Mouse (Mus musculus) spleen, embryonic (tissue): ENCODE measurements around the gene Txnip.
"Not testable (repeated sequence)": the region's sequence is repeated elsewhere in the genome, so short reads cannot be mapped to it uniquely, and the experiment has no call there.

Source experiments
- CTCF ChIA-PET: fragments of 350-600 bp; sonication (Branson Sonifier 250); formaldehyde crosslinking; loops from one replicate; lab custom pipeline; 2022; lab: Charles Lee

Txnip gene

DNA sequence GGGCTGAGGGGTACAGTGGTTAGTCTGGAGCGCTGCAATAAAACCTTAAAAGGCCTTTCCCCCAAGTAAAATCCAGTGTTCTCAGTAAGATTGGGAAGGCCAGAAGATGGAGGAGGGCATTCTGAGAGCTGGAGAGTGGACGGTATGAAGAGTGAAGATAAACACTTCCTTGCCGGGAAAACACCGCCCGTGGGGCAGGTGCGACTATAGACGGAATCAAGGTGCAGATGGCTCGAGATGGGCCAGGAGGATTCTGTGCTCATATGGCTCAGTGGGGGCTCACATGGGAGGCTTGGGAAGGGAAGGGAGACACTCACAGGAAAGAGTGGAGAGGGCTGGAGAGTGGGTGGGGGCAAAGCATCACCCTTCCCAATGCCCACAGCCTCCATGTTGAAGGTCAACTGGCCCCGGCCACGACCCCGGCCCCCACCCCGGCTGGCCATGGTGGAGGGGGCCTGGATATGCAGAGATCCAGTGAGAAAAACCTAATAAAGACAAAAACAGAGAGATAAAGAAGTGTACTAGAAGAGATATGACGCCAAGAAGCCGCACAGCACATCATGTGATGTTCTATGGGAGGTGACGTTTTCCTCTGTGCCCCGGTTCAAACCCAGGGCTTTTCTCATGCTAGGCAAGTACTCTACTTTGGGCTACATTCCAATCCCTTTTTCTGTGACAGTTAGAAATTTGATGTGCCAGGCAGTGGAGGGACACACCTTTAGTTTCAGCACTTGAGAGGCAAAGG, 24.2 kb downstream of the Txnip start:
- CTCF ChIA-PET = interaction anchor here (2.2 kb wide), 1 partner anchor 30 kb away, joined by 18 read pairs; no protein-coding TSS in a partner anchor

DNA sequence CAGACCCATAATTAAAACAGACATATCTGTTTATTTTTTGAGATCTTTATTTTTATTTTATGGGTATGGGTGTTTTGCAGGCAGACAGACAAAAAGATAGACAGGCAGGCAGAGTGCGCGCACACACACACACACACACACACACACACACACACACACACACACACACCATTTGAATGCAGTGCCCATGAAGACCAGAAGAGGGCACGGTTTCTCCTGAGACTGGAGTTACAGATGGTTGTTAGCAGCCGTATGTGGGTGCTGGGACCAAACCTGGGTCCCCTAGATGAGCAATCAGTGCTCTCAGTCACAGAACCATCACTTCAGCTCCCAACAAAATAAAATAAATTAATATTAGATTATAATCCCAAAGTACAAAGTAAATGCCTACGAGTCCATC, 25.6 kb downstream of the Txnip start:
- CTCF ChIA-PET = no interaction called here

DNA sequence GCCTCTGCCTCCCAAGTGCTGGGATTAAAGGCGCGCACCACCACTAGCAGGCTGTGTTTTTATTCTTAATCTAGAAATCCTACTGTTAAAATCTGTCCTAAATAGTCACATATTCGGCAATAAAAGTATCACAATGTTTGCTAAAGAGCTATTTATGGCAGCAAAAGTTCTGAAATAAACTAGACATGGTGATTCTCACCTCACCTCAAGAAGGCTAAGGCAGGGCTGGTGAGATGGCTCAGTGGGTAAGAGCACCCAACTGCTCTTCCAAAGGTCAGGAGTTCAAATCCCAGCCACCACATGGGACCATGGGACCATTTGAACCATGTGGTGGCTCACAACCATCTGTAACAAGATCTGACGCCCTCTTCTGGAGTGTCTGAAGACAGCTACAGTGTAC, 32.9 kb downstream of the Txnip start:
- CTCF ChIA-PET = no interaction called here

DNA sequence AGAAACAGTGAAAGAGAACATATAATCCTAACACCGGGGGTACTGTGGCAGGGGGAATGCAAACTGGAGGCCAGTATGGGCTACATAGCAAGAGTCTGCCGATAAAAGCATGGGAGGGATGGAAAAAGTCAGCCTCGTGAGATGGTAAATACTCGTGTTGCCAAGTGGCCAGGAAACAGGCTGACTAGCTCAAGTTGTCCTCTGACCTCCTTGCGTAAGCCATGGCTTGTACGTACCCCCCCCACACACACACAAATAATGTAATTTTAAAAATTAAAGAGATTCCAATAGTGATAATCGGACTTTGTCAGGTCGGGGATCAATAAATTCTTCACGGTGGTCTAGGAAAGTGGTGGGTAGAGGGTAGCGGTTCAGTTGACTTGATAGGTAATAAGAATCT, 35.6 kb downstream of the Txnip start:
- CTCF ChIA-PET = interaction anchor here (0.6 kb wide), 1 partner anchor 427 kb away, joined by 3 read pairs; no protein-coding TSS in a partner anchor

DNA sequence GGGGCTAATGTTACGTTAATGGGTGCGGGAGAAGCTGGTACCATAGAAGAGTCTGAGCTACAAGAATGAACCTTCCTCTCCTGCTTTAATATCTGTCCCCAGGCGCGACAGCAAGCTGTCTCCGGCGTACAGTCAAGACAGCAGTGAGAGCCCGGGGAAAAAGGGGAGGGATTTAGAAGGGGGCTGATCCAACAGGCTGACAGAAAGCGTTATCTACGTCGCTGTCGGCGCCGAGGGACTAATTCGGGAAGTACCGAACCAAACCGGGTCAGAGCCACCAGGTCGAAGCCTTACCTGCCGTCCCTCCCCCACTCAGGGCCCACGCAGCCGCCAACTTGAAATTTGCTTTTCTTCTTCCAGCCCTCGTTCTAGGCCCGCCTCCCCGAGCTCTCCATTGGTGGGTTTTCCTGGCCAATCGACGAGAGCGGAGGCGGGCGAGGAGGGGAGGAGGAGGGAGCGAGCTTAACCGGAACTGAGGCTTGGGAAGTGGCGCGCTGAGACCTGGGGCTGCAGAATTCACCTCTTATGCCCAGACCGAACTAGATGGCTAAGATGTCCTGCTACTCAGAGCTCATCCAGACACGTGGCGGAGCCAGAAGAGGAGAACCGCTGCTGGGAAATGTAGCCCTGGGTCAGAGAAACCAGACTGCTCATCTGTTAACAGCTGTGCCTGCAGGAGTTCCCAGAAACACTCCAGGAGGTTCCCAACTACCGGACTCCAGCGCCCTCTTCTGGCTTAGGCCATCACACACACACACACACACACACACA, 36.2 kb downstream of the Txnip start, which contains the start of gene Polr3gl:
Polr3gl (minus strand) TSS at position 392 of the 771 bp plus-strand sequence.
- CTCF ChIA-PET = interaction anchor here (0.6 to 0.8 kb wide), 3 partner anchors 22 to 738 kb away, joined by 3 to 11 read pairs (median 7); partner anchors contain the start of gene Prpf3

DNA sequence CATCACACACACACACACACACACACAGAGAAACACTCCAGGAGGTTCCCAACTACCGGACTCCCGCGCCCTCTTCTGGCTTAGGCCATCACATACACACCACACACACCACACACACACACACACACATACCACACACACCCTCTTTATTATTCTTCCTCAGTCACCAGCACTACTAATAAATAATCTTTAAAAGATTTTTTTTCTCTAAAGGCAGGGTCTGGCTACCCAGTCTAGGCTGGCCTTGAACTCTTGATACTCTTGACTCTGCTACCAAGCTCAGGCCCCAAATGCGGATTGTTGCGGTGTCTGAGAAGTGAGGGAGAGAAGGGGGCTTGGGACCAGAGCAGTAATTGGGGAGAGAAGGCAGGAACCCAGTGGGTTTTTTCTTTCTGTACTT, 37.1 kb downstream of the Txnip start:
- CTCF ChIA-PET = no interaction called here

DNA sequence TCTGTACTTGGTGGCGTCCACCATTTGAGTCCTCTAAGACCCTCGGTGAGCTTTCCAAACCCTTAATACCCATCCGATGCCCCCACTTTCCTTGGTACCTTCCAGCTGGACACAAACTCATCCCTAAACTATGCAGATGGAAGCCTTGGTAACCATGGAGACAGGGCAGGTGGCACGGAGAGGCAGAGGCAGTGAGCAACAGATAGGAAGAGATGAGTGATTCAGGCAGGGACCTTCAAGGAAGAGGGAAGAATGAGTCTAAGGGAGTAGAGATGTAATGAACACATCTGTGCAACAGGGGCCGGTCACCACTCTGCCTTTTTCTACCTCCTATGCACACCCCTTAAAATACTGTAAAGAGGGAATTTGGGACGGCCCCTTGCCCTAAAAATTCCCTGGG, 37.9 kb downstream of the Txnip start:
- CTCF ChIA-PET = interaction anchor here (0.6 kb wide), 1 partner anchor 95 kb away, joined by 10 read pairs; no protein-coding TSS in a partner anchor

DNA sequence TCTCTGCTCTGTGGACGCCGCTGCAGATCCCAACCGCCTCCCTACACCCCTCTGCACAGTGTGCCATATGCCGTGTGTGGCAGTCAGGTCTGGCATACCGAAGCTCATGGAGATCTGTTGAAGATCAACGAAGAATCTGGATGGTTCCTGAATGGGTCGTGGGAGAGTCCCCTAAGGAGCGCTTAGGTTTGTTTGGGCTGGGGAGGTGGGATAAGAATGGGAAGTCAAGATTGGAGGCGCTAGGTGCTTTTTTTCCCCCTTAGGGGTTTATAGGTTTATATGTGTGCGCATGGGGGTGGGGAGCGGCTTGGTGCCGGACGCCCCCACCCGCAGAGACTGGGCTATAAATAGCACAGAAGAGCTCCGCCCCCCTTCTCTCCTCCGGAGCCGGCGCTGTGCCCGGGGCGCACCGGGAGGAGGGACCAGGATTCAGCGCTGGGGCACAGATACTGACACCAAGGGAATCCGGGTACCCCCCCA, 38.5 kb downstream of the Txnip start, which contains the start of gene Ankrd34a:
Ankrd34a (plus strand) TSS at position 409 of the 480 bp plus-strand sequence.
- CTCF ChIA-PET = interaction anchor here (0.5 to 1.1 kb wide), 2 partner anchors 42 to 130 kb away, joined by 3 to 4 read pairs; no protein-coding TSS in a partner anchor

DNA sequence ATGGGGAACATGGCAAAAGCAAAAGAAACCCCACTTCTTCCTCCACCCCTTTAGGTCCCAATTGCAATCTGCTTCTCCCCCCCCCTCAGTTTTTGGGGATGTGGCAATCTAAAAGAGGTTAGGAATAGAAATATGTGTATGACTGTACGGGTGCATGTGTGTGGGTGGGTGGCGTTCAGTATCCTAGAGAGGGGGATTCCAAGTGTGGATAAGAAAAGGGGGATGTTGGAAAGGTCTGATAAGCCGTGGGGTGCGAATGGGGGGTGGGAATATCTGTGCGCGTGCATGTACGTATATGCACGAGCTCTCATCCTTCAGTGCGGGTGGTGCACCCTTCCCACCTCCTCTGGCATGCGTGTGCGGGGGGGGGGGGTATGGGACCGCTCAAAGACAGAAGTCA, 39.1 kb downstream of the Txnip start:
- CTCF ChIA-PET = interaction anchor here (0.5 to 1.1 kb wide), 4 partner anchors 41 to 129 kb away, joined by 3 to 14 read pairs (median 4); no protein-coding TSS in a partner anchor

DNA sequence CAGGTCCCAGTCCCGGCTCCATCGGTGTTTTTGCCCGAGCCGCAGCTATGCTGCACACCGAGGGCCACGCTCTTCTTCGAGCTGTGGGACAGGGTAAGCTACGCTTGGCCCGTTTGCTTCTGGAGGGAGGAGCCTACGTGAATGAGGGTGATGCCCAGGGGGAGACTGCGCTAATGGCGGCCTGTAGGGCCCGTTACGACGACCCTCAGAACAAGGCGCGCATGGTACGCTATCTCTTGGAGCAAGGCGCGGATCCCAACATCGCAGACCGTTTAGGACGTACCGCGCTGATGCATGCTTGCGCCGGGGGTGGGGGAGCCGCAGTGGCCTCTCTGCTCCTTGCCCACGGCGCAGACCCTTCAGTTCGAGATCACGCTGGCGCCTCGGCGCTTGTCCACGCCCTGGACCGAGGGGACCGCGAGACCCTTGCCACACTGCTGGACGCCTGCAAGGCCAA, 39.7 kb downstream of the Txnip start:
- CTCF ChIA-PET = interaction anchor here (0.6 to 1.1 kb wide), 2 partner anchors 43 to 55 kb away, joined by 3 to 4 read pairs; no protein-coding TSS in a partner anchor

DNA sequence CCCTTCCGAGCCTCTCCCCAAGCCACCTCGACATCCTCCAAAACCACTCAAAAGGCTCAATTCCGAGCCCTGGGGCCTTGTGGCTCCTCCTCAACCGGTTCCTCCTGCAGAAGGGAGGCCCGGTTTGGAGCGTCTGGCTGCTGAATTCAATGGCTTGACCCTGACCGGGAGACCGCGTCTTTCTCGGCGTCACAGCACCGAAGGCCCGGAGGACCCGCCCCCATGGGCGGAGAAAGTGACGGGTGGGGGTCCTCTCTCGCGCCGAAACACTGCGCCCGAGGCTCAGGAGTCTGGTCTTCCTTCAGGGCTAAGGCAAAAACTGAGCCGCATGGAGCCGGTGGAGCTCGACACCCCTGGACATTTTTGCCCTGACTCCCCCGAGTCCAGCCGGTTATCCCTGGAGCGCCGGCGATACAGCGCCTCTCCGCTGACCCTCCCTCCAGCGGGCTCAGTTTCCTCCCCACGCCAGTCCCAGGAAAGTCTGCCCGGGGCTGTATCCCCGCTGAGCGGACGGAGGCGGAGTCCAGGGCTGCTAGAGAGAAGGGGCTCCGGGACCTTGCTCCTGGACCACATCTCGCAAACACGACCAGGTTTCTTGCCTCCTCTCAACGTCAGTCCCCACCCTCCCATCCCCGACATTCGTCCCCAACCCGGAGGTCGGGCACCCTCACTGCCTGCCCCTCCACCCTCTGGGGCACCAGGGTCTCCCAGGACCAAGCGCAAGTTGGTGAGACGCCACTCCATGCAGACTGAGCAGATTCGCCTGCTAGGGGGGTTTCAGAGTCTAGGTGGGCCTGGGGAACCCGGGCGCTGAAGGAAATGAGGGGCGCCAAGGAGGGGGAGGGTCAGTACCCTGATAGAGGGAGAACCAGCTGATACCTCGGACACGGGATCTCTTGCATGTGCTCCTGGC, 40.7 kb downstream of the Txnip start:
- CTCF ChIA-PET = no interaction called here

DNA sequence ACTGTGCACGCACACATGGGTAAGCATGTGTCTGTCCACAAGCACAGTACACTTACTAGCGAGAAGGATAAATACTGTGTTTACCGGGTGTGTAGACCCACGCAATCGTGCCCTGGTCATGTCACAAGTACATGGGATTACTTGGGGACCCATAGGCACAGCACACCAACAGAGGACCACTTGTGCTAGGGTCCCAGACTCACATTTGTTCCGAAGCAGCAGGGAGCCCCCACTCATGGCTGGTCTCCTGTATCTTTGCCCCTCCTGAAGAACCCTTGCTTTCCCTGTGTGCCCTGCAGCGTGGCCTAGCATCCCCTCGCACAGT, 41.3 kb downstream of the Txnip start:
- CTCF ChIA-PET = interaction anchor here (0.6 kb wide), 1 partner anchor 26 kb away, joined by 3 read pairs; no protein-coding TSS in a partner anchor

DNA sequence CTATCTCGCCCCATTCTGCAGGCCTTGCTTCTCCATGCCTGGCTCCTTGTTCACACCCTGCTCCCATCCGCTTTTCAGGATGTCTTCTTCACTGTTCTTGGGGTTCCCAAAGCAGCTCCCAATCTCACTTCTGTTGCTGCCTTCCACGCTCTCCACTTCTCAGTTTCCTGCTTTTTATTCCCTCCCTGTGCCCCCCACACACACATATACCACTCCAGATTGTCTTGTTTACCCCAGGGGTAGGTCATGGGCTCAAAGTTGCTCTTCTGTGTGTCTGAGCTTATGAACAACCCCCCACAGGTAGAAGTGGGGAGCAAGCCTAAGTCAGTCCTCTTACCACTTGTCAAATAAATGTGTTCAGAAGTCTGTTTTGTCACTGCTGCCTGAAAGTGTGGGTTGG, 41.7 kb downstream of the Txnip start:
- CTCF ChIA-PET = interaction anchor here (0.6 kb wide), 1 partner anchor 25 kb away, joined by 3 read pairs; no protein-coding TSS in a partner anchor

DNA sequence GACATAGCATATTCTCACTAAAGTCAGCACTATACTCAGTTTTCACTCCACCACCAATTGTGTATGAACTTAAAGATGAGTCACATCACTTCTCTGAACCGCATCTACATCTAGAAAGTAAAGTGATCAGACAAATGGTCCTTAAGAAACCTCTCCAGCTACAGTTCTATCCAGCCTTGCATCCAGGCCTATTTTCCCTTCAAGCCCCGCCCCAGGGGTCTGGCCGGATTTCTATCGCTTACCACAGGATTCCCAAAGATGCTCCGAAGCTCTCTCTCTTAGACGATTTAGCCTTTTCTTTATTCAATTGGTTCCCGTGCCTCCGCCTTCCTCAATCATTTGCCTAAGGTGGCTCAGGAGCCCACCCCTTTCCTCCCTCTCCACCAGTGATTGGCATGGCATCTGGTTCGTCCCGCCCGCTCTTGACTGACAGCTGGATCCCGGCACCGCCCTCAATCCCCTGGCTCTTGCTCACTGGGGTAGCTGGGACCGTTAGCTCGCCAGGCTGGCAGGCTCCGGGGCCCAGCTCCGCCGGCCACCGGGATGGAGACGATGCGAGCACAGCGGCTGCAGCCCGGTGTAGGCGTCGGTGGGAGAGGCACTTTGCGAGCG, 43.0 kb downstream of the Txnip start, which contains the start of gene Lix1l:
Lix1l (plus strand) TSS at position 511 of the 612 bp plus-strand sequence.
- CTCF ChIA-PET = no interaction called here

DNA sequence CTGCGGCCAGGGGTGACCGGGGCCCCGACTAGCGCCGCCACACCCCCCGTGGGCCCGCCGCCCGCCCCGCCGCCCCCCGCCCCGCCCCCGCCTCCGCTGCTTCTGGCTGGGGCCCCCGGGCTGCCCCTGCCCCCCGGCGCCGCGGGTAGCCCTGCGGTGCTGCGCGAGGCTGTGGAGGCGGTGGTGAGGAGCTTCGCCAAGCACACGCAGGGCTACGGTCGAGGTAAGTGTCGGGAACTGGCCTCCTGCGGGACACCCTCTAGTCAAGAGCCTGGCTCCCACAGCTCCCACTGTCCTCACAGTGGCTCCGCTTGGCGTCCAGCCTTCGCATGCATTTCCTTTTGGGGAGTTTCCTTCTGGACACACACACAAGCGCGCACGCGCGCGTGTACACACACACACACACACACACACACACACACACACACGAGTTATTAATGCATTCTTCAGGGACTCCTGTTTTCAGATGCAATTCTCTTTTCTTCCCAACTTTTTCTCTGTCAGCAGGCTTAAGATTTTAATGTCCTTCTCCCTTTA, 43.6 kb downstream of the Txnip start:
- CTCF ChIA-PET = interaction anchor here (0.6 kb wide), 1 partner anchor 532 kb away, joined by 3 read pairs; no protein-coding TSS in a partner anchor

DNA sequence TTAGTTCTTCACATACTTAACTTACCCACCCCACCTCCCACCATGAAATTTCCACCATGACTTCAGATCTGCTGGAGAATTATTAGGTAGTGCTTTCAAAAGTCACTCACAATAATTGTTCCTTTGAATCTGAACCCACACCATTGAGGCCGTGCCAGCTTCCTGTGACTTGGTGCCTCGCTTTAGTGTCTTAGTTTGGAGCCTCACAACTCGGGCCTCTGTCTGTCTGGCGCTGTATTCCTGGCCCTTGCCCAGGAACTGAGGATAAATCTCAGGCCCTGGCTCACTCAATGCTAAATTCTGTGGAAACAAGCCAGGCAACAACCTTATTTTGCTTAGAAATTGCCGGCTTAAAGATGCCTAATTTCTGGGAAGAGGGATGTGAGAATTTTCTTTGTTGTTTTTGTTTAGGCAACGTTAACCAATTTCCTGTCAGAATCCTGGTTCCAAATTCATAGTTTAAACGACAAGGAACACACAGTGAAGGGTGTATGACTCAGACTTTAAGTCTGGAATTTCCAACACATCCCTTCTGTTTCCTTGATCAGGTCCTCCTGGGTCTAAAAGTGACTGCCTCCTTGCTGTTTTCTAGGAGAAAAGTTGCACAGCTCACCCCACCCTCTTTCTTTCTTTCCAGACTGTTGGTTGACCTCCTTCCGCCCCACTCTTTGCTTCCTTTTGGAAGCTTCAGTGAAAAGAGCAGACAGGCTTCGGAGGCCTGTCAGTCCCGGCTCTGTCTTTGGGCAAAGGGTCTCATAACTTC, 44.4 kb downstream of the Txnip start:
- CTCF ChIA-PET = interaction anchor here (0.6 to 1.1 kb wide), 2 partner anchors 21 to 533 kb away, joined by 3 read pairs; no protein-coding TSS in a partner anchor

DNA sequence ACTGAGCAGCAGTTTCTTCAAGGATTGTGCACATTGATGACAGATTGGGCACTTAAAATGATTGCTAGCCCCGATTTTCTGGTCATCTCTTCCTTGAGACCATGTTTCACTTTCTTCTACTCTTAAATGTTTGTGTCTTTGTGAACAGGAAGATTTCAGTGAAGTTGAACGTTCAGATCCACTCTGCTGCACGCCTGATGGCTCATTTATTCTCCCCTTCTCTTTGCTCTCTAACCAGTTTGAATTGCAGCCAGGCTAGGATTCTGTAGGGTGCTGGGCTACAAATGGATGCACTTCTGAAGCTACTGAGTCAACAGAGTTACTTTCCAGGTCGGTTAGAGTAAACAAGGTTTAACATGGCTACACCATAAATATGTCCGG, 44.9 kb downstream of the Txnip start:
- CTCF ChIA-PET = interaction anchor here (1.1 kb wide), 1 partner anchor 22 kb away, joined by 3 read pairs; no protein-coding TSS in a partner anchor

DNA sequence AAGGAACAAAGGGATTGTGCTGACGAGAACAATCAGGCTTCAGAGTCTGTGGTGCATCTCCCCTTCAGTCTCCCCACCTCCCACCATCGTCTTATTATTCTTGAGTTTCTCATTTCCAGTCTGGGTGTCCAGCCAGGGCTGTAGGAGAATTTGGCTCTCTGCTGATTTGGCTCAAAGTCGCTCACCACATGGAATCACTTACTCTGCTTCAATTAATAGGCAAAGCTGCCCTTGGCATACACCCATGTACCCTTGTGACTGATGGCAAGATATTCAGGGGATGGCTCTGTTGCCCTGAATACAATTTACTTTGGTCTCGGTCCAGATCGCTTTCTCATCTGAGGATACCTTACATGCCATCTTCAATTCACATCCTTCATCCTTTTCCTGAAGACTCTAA, 45.6 kb downstream of the Txnip start:
- CTCF ChIA-PET = no interaction called here

DNA sequence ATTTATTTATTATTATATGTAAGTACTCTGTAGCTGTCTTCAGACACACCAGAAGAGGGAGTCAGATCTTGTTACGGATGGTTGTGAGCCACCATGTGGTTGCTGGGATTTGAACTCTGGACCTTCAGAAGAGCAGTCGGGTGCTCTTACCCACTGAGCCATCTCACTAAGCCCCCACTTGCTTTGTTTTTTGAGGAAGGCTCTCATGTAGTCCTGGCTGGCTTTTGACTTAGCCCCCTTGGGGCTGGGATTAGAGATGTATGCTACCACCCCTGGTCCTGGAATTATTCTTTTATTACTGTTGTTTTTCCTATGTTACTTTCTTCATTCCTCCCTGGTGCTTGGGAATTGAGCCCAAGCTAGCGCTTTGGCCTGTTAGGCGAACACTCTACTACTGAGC, 48.2 kb downstream of the Txnip start:
- CTCF ChIA-PET = not testable (repeated sequence)
